Mouse (Mus musculus) right cerebral cortex, postnatal 4 days (tissue): ENCODE data around the gene Pde6c.

Experiments
- DNase-seq: peaks from one replicate; pipeline ENCODE4 v3.0.0-alpha.2; 2022

Gene Pde6c

GRCm38 (mm10) chr19:38132481-38132880 lies at the start of gene Pde6c:
Gene Pde6c (plus strand): TSS chr19:38132781.
- no peak for DNase-seq

- DNase-seq: no peak
Observed at GRCm38 (mm10) chr19:38082931-38083525, 49.6 kb upstream of the Pde6c start.

- no peak for DNase-seq
Observed at GRCm38 (mm10) chr19:38085841-38086240, 46.7 kb upstream of the Pde6c start.

GRCm38 (mm10) chr19:38086948-38087551 lies 45.5 kb upstream of the Pde6c start:
- peak; percentile 30 for DNase-seq

- no peak for DNase-seq
Observed at GRCm38 (mm10) chr19:38089358-38089757, 43.2 kb upstream of the Pde6c start.

- no peak for DNase-seq
Observed at GRCm38 (mm10) chr19:38091512-38091985, 41.0 kb upstream of the Pde6c start.

- DNase-seq: no peak
Observed at GRCm38 (mm10) chr19:38096231-38096630, 36.4 kb upstream of the Pde6c start.

GRCm38 (mm10) chr19:38096858-38097758 lies 35.5 kb upstream of the Pde6c start, which contains the start of gene Ffar4:
Gene Ffar4 (plus strand): TSS chr19:38097071.
- peak; percentile 12 for DNase-seq

- DNase-seq: no peak
Observed at GRCm38 (mm10) chr19:38107871-38108270, 24.7 kb upstream of the Pde6c start.

- DNase-seq: no peak
Observed at GRCm38 (mm10) chr19:38109506-38110242, 22.9 kb upstream of the Pde6c start.

- no peak for DNase-seq
Observed at GRCm38 (mm10) chr19:38111056-38111455, 21.5 kb upstream of the Pde6c start.

GRCm38 (mm10) chr19:38112575-38112974 lies 20.0 kb upstream of the Pde6c start:
- DNase-seq: no peak

GRCm38 (mm10) chr19:38114834-38115491 lies 17.6 kb upstream of the Pde6c start:
- DNase-seq: no peak

- DNase-seq: no peak
Observed at GRCm38 (mm10) chr19:38120123-38120760, 12.3 kb upstream of the Pde6c start.

- no peak for DNase-seq
Observed at GRCm38 (mm10) chr19:38123921-38124320, 8.7 kb upstream of the Pde6c start.

GRCm38 (mm10) chr19:38124401-38125218 lies 8.0 kb upstream of the Pde6c start:
- DNase-seq: peak; percentile 36

GRCm38 (mm10) chr19:38125219-38125610 lies 7.4 kb upstream of the Pde6c start, which contains the start of gene Rbp4:
Gene Rbp4 (minus strand): TSS chr19:38125281.
- DNase-seq: no peak

- DNase-seq: no peak
Observed at GRCm38 (mm10) chr19:38126656-38127055, 5.9 kb upstream of the Pde6c start.

GRCm38 (mm10) chr19:38133986-38134385 lies 1.4 kb downstream of the Pde6c start:
- no peak for DNase-seq

- no peak for DNase-seq
Observed at GRCm38 (mm10) chr19:38134806-38135205, 2.2 kb downstream of the Pde6c start.
